Mouse (Mus musculus) lung, postnatal 4 days (tissue): ENCODE measurements at regions not wholly inside any gene's neighbourhood (a gene's known extent, or its start where the extent isn't known, plus 50 kb on each side); places are given as distances from the start of the nearest gene placed in this dataset.
"Not testable (repeated sequence)": the region's sequence is repeated elsewhere in the genome, so short reads cannot be mapped to it uniquely, and the experiment has no call there.

ENCODE experiments used
- DNase-seq, 2 experiments: peaks; one replicate each; pipeline ENCODE4 v3.0.0; 2021

GRCm38 (mm10) chr1:164744955-164745608, 51.4 kb upstream of the Dpt start:
- DNase-seq: no peak

- DNase-seq: no peak
Observed at GRCm38 (mm10) chr1:164744499-164744898, 51.9 kb upstream of the Dpt start.

GRCm38 (mm10) chr1:164742897-164743296, 53.5 kb upstream of the Dpt start:
- not testable (repeated sequence) for DNase-seq

GRCm38 (mm10) chr1:164735646-164736045, 60.8 kb upstream of the Dpt start:
- DNase-seq: no peak

GRCm38 (mm10) chr1:164733741-164734140, 62.7 kb upstream of the Dpt start:
- DNase-seq: no peak

- DNase-seq: no peak
Observed at GRCm38 (mm10) chr1:164722054-164722453, 74.4 kb upstream of the Dpt start.

- DNase-seq: no peak
Observed at GRCm38 (mm10) chr1:164714905-164715304, 81.5 kb upstream of the Dpt start.

- no peak for DNase-seq
Observed at GRCm38 (mm10) chr1:164713798-164714551, 82.5 kb upstream of the Dpt start.

- DNase-seq: no peak
Observed at GRCm38 (mm10) chr1:164712514-164712913, 83.9 kb upstream of the Dpt start.

- peak; percentile 24 to 65 for DNase-seq
Observed at GRCm38 (mm10) chr1:164704397-164705091, 91.9 kb upstream of the Dpt start.

- DNase-seq: no peak
Observed at GRCm38 (mm10) chr1:164703560-164704131, 92.8 kb upstream of the Dpt start.

- DNase-seq: no peak
Observed at GRCm38 (mm10) chr1:164690055-164690454, 106.4 kb upstream of the Dpt start.

- DNase-seq: no peak
Observed at GRCm38 (mm10) chr1:164689311-164689710, 107.1 kb upstream of the Dpt start.

- no peak for DNase-seq
Observed at GRCm38 (mm10) chr1:164684437-164684836, 112.0 kb upstream of the Dpt start.

- DNase-seq: peak in 1 of 2 experiments; percentile 4
Observed at GRCm38 (mm10) chr1:164683788-164684187, 112.7 kb upstream of the Dpt start.

GRCm38 (mm10) chr1:164682867-164683599, 113.4 kb upstream of the Dpt start:
- DNase-seq: peak in 1 of 2 experiments; percentile 6

GRCm38 (mm10) chr1:164682426-164682825, 114.0 kb upstream of the Dpt start:
- no peak for DNase-seq

- peak; percentile 20 to 49 for DNase-seq
Observed at GRCm38 (mm10) chr1:164681582-164681981, 114.9 kb upstream of the Dpt start.

- DNase-seq: no peak
Observed at GRCm38 (mm10) chr1:164678303-164678702, 118.1 kb upstream of the Dpt start.

GRCm38 (mm10) chr1:164652244-164652643, 144.2 kb upstream of the Dpt start:
- DNase-seq: no peak

GRCm38 (mm10) chr1:164637901-164638462, 158.5 kb upstream of the Dpt start:
- DNase-seq: no peak

- no peak for DNase-seq
Observed at GRCm38 (mm10) chr1:164631679-164632078, 164.8 kb upstream of the Dpt start.
